Mouse (Mus musculus) 3T3-L1 (cell line): ENCODE measurements at regions not wholly inside any gene's neighbourhood (a gene's known extent, or its start where the extent isn't known, plus 50 kb on each side); places are given as distances from the start of the nearest gene placed in this dataset.
A peak's percentile ranks its signal among the peaks of the same experiment; 100 is the strongest.

Experiments
- DNase-seq: peaks from one replicate; pipeline ENCODE4 v3.0.0-alpha.2; 2015; ENCODE audit warnings: low read depth, low spot score

DNA sequence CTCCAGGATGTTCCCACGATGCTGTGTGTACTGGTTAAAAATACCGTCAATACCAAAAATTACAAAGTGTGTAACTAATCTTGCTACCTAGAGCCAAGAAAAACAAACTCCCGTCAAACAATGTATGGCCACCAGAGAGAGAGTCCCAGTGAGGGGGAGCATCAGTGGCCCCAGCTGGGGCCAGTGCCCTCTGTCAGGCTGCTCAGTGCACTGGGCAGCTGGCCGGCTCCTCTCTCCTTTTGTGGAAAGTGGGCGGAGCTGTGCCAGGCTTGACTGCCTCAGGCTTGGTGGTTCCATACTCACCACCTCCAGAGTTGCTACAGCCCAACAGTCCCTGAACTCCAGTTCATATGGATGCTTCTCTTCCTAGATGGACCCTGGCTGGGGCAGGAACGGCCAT is 53.8 kb upstream of the Sept5 start:
- DNase-seq = peak; percentile 64

GRCm38 (mm10) chr16:18686044-18686761 is 56.4 kb upstream of the Sept5 start:
- no peak for DNase-seq

DNA sequence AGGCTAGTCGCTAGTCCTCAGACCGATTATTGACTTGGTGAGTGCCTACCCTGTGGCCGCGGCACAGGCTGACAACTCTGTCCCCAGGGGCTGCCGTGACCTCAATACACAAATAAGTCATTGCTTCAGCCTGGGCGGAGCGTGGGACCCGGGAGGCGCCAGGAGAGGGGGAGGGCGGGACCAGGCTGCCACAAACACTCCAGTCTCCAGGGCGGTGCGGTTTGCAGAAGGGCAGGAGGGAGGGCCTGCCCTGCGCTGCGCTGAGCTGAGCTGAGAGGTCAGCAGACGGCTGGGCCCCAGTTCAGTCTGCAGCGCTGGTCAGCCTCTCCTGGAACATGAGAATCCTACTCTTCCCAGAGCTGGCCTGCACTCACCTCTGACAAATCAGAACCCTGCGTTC is 57.2 kb upstream of the Sept5 start:
- peak; percentile 97 for DNase-seq

GRCm38 (mm10) chr16:18687367-18687766 is 57.6 kb upstream of the Sept5 start:
- peak; percentile 99 for DNase-seq

DNA sequence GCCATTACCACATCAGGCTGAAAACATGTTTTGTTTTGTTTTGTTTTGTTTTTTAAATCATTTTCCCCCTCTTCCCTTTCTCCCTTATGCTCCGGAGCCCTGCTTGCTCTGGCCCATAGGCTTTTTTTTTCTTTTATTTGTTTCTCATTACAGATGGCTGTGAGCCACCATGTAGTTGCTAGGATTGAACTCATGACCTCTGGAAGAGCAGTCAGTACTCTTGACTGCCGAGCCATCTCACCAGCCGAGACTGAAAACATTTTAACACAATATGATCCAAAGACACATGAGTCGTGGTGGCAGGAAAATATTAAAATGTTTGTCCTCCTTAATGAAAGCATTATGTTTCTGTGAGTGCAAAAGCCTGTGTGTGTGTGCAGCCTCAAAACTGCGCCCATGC is 65.8 kb upstream of the Sept5 start:
- DNase-seq = no peak

- peak; percentile 82 for DNase-seq
These were observed 66.5 kb upstream of the Sept5 start for GRCm38 (mm10) chr16:18696074-18696819.

DNA sequence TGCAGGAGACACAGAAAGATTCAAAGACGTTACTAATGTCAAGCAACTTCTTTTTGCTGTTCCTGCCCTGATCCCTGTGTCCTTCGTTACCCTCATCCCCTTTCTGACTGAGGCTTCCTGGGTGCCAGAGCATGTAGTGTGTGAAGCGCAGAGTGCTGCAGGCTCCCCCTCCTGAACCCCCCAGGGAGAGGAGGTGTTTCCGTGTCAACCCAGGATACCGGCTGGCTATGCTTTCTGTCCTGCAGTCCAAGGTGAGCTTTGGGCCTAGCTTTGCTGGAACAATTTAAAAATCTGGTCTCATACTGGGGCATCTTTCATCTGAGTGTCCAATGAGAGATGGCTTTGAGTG is 67.0 kb upstream of the Sept5 start:
- no peak for DNase-seq

GRCm38 (mm10) chr16:18704126-18704525 is 72.5 kb upstream of the Cldn5 start:
- DNase-seq = no peak

- DNase-seq = peak; percentile 73
These were observed 71.5 kb upstream of the Cldn5 start for GRCm38 (mm10) chr16:18705028-18705648.

DNA sequence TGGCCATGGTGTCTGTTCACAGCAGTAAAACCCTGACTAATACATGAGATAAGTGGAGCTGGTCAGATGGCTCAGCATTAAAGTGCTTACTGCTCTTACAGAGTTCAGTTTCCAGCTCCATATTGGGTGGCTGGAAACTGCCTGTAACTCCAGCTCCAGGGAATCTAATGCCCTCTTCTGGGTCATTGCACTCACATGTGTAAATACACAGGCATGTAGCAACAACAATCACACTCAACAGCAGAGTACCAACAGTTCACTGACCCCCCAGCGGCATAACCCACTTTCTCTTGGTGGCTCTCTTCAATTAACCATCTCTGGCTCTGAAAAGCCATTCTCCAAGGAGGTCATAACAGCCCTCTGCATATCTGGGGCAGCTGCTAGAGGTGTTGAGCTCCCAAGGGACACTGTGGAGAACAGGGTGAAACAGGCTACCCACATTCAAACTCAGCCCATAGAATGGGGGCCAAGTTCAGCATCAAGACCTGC is 65.0 kb upstream of the Cldn5 start:
- DNase-seq = no peak

- no peak for DNase-seq
These were observed 63.6 kb upstream of the Cldn5 start for GRCm38 (mm10) chr16:18713017-18713416.

DNA sequence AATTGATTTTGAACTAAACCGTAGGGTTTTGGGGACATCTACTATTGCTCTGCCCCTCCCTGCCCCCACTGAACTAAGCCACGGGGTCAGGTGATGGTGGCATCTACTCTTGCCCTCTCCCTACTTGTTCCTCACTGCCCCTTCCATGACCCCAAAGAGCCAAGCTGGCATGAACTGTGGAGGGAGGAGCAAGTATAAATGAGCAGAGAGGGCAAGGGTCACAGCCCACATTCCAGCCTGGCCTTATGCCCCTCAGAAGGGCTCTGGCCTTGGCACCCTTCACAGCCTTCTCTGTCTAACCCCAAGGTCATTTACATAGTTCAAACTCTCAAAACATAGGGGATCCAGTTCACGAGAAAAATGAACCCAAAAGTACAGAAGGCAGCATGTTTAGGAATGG is 61.3 kb upstream of the Cldn5 start:
- no peak for DNase-seq

GRCm38 (mm10) chr16:18718040-18718439 is 58.6 kb upstream of the Cldn5 start:
- no peak for DNase-seq

DNA sequence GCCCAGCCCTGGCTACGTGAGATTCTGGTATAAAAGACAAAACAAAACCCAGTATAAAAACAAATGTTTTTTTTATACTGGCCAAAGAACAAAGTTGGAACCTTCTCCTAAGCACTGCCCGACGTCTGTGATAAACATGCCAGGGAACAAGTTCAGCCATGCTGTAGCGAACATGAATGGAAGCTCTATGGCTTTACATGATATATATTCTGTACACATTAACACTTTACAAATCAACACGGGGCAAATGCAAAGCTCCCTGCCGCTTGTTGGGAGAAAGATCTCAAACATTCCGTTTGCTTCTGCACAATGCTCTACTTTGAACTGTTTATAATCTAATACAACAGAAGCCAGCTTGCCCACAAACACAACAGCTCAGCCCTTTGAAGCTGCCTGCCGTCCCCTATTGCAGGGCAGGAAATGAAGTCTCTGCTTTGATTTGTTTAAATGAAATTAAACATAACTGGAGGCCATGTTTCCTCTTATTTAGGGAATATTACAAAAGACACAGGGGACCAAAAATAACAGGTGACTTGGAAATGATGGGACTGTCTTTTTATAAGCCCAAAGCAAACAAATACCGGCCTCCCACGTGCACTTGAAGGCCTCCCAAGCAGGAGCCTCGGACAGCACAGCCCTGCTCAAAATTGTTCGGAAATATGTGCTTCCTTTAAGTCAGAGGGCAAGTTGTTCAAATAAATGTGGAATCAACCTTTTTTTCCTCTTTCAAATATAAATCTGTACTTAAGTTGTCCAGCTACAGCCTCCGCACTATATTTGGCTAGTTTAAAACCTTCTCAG is 56.0 kb upstream of the Cldn5 start:
- no peak for DNase-seq

GRCm38 (mm10) chr16:18723186-18723843 is 53.3 kb upstream of the Cldn5 start:
- no peak for DNase-seq

GRCm38 (mm10) chr16:18723874-18724273 is 52.8 kb upstream of the Cldn5 start:
- DNase-seq = no peak

DNA sequence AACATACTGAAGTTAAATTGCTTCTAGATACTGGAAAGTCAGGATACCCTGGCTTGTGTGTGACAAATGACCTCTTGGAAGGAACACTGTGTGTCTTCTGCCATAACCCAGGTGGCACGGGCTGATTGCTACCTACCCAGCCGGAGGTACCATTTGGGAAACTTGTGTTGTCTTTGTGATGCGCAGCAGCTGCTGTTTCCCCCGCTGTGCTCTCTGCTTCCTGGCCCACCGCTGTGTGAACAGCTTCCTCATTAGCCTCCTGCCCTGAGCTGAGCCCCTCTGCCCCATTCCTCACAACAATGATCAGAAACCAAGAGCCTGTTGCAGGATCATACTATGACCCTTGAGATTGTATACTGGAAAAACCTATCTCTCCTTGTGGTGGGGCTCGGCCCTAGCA is 51.9 kb upstream of the Cldn5 start:
- DNase-seq = no peak
